Mouse (Mus musculus) lung, adult 2 months (tissue): ENCODE measurements around the gene Shank3. TPM values are rescaled to one million over a fixed set of nuclear protein-coding genes. Genes with fewer than 3 reads are reported as not detected.

Experiments
- DNase-seq: peaks from one replicate; pipeline ENCODE4 v3.0.0; 2022
- H3K4me1 ChIP-seq: fragments of 200-500 bp; 2 replicates; pipeline ENCODE4 v1.6.1; 2011; ENCODE audit warnings: low read length; ENCODE audit not compliant: control insufficient read depth, insufficient read depth
- H3K4me3 ChIP-seq: fragments of 200-500 bp; replicated peaks from 2 replicates; pipeline ENCODE3; 2011; ENCODE audit warnings: low read depth, mild to moderate bottlenecking, control low read depth, low read length; ENCODE audit errors: extremely low read depth
- CTCF ChIP-seq: fragments of 200-500 bp; IDR thresholded peaks from 2 replicates; pipeline ENCODE4 v1.5.1; 2011; ENCODE audit warnings: mild to moderate bottlenecking, low read length, control low read depth; ENCODE audit not compliant: insufficient read depth
- POLR2A ChIP-seq: fragments of 200-500 bp; IDR thresholded peaks from 2 replicates; pipeline ENCODE4 v1.6.1; 2011; ENCODE audit warnings: low read depth, mild to moderate bottlenecking, control low read depth, low read length, borderline replicate concordance; ENCODE audit errors: extremely low read depth
- WGBS: fragments of 180-500 bp; shearing (Covaris S2); methylation state at CpG from one replicate; pipeline ENCODE4 v1.1.7; 2018; 5-methylcytosine and 5-hydroxymethylcytosine counted together
- polyA plus RNA-seq: library from polyadenylated mRNA; depleted of rRNA; stranded (reverse); fragments of >200 nt; gene quantifications from 2 replicates; pipeline ENCODE4 v1.2.3, GENCODE M21; 2012

Shank3 gene
- polyA plus RNA-seq, 1 experiment: 103 TPM

- TF ChIP-seq CTCF (no peak), POLR2A (no peak)
- WGBS: 71% methylated on average over 7 of the region's 7 CpGs
These were observed 22.5 kb downstream of the Shank3 start for GRCm38 (mm10) chr15:89521951-89522350.

GRCm38 (mm10) chr15:89522566-89523282 lies 23.3 kb downstream of the Shank3 start:
- TF ChIP-seq POLR2A: no peak
- TF ChIP-seq CTCF: no peak
- DNase-seq: no peak
- WGBS: 81% methylated on average over 10 of the region's 10 CpGs
- Histone ChIP-seq H3K4me1 (peaks cover 2% of the 10 kb centered on the region; the same call in 1 of the 2 replicates), H3K4me3 (no peak overlapping the region)

More at GRCm38 (mm10) chr15:89521951-89522350, 22.5 kb downstream of the Shank3 start:
- DNase-seq: no peak
- Histone ChIP-seq H3K4me3 (no peak overlapping the region), H3K4me1 (peaks cover 2% of the 10 kb centered on the region; the same call in 1 of the 2 replicates)

- TF ChIP-seq POLR2A (no peak), CTCF (no peak)
- Histone ChIP-seq H3K4me3 (no peak overlapping the region), H3K4me1 (peaks cover 2% of the 10 kb centered on the region; the same call in 1 of the 2 replicates)
- no peak for DNase-seq
- 66% methylated on average over 47 of the region's 47 CpGs for WGBS
These were observed 23.9 kb downstream of the Shank3 start for GRCm38 (mm10) chr15:89523283-89523832.

- no peak for DNase-seq
- Histone ChIP-seq H3K4me1 (peaks cover 2% of the 10 kb centered on the region; the same call in 1 of the 2 replicates), H3K4me3 (no peak overlapping the region)
- WGBS: 40% methylated on average over 52 of the region's 52 CpGs
- TF ChIP-seq POLR2A (no peak), CTCF (no peak)
These were observed 24.7 kb downstream of the Shank3 start for GRCm38 (mm10) chr15:89524001-89524571.

GRCm38 (mm10) chr15:89524611-89525415 lies 25.4 kb downstream of the Shank3 start:
- no peak for DNase-seq
- H3K4me3 ChIP-seq: no peak overlapping the region
- H3K4me1 ChIP-seq: peaks cover 2% of the 10 kb centered on the region; the same call in 1 of the 2 replicates
- TF ChIP-seq CTCF (no peak), POLR2A (no peak)
- 70% methylated on average over 8 of the region's 8 CpGs for WGBS

GRCm38 (mm10) chr15:89525464-89525863 lies 26.0 kb downstream of the Shank3 start:
- Histone ChIP-seq H3K4me1 (peaks cover 2% of the 10 kb centered on the region; the same call in 1 of the 2 replicates), H3K4me3 (no peak overlapping the region)
- no peak for DNase-seq
- WGBS: 82% methylated on average over 8 of the region's 8 CpGs
- TF ChIP-seq CTCF (no peak), POLR2A (no peak)

GRCm38 (mm10) chr15:89525896-89526295 lies 26.5 kb downstream of the Shank3 start:
- WGBS: 44% methylated on average over 7 of the region's 7 CpGs
- Histone ChIP-seq H3K4me1 (peaks cover 2% of the 10 kb centered on the region; the same call in 1 of the 2 replicates), H3K4me3 (no peak overlapping the region)
- no peak for DNase-seq
- no peak for TF ChIP-seq CTCF
- TF ChIP-seq POLR2A: no peak

- H3K4me1 ChIP-seq: peaks cover 2% of the 10 kb centered on the region; the same call in 1 of the 2 replicates
- 85% methylated on average over 19 of the region's 19 CpGs for WGBS
- H3K4me3 ChIP-seq: no peak overlapping the region
- DNase-seq: no peak
- no peak for TF ChIP-seq POLR2A
- TF ChIP-seq CTCF: no peak
These were observed 27.4 kb downstream of the Shank3 start for GRCm38 (mm10) chr15:89526776-89527325.

- H3K4me1 ChIP-seq: peaks cover 2% of the 10 kb centered on the region; the same call in 1 of the 2 replicates
- TF ChIP-seq POLR2A (no peak), CTCF (no peak)
- 67% methylated on average over 7 of the region's 7 CpGs for WGBS
- no peak for DNase-seq
- no peak overlapping the region for H3K4me3 ChIP-seq
These were observed 28.0 kb downstream of the Shank3 start for GRCm38 (mm10) chr15:89527466-89527865.
